Mouse (Mus musculus) gastrocnemius, postnatal 4 days (tissue): Measurements from ENCODE around the gene Gan. TPM values are rescaled to one million over a fixed set of nuclear protein-coding genes. Genes with fewer than 3 reads are reported as not detected.

Experiments used
- total RNA-seq, 2 experiments: library from RNA; stranded (reverse); gene quantifications; 2 replicates each; pipeline ENCODE4 v1.2.3; 2021

Gan gene
- total RNA-seq, 2 experiments from 2014 or later: 9.2 to 9.5 TPM

Other genes with a start within 250 kb of the Gan start
- 10 to 100 TPM; 24.9 to 25.4 TPM for gene Cmc2, start 236.7 kb upstream of the Gan start, total RNA-seq
- gene Cenpn, start 236.4 kb upstream of the Gan start, total RNA-seq: 1 to 10 TPM; 8.7 to 8.9 TPM
- 10 to 100 TPM; 16.4 to 17.1 TPM for gene Atmin, start 214.7 kb upstream of the Gan start, total RNA-seq
- under 1 TPM; 0.18 to 0.34 TPM for gene 1700030J22Rik, start 179.2 kb upstream of the Gan start, total RNA-seq
- gene Gcsh, start 164.6 kb upstream of the Gan start, total RNA-seq: 10 to 100 TPM; 40.1 to 41.6 TPM
- under 1 TPM in 1 of 2 experiments, not detected in 1; 0.08 TPM for gene Pkd1l2, start 75.7 kb upstream of the Gan start, total RNA-seq
- gene Bco1, start 62.3 kb upstream of the Gan start, total RNA-seq: under 1 TPM; 0.20 to 0.41 TPM
- gene Cmip, start 98.9 kb downstream of the Gan start, total RNA-seq: 10 to 100 TPM; 39.1 to 40.7 TPM